Mouse (Mus musculus) CD4-positive, CD25-positive, alpha-beta regulatory T cell, adult 2 months (primary cell): ENCODE results near the gene Akap14.
A peak's percentile ranks its signal among the peaks of the same experiment; 100 is the strongest.
"Not testable (repeated sequence)": the region's sequence is repeated elsewhere in the genome, so short reads cannot be mapped to it uniquely, and the experiment has no call there.

Experiments
- DNase-seq: peaks from one replicate; pipeline ENCODE4 v3.0.0-alpha.2; 2012; ENCODE audit warnings: low read depth, low spot score

The Akap14 gene

DNA sequence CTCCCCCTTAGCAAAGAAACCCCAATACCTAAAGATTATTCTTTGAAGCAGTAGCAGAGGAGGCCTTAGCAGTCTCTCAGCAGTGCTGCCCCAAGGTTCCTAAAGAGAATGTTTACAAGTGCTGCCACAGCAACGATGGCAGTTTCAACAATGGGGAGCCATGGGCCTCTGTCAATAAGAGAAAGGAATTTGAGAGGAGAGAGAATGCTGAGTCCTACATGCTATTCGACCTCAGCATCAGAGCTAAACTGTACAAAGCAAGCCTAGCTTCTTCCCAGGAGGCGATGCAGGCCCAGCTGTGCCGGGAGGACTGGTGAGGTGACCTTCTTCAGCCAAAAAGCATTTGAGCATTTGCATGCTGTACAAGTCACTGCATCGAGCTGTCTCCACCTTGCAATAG, at the start of gene Akap14:
Akap14 (minus strand) TSS at position 101 of the 400 bp plus-strand sequence.
- DNase-seq, result no peak

DNA sequence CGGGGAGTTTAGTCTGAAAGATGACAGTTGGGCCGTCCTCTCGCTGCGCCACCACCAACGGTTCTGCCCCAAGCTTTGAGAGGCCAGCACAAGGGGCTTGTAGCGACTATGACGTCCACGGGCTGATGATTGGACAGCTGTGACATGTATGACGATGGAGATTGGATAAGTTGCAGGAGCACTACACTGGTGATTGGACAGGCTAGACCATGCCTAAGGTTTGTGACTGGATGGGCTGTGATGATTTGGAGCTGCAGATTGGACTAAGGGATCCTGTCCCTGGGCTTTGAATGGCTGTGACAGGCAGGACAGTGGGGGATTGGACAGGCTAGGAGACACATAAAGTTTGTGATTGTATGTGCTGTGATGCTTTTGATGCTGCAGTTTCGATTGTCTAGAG, 42.3 kb upstream of the Akap14 start, which contains the start of gene Gm9:
Gm9 (minus strand) TSS at position 101 of the 400 bp plus-strand sequence.
- DNase-seq, result no peak

DNA sequence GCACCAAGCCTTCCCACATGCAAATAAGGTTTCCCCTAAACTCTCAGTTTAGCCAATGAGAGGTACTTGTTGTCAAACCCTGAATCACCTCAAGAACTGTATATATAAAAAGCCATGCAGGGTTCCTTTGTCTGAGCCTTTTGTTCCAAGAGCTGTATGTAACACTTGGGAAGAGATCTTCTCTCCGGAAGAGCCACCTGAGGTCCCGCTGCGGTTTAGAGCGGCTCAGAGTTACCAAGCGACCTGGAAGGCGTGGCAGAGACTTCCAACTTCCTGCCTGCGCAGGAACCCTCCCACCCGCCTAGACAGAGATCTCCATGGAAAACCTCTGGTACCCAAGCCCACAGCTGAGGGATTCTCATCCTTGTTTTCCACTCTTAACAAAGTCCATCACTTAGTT, 30.0 kb upstream of the Akap14 start:
- no peak for DNase-seq

DNA sequence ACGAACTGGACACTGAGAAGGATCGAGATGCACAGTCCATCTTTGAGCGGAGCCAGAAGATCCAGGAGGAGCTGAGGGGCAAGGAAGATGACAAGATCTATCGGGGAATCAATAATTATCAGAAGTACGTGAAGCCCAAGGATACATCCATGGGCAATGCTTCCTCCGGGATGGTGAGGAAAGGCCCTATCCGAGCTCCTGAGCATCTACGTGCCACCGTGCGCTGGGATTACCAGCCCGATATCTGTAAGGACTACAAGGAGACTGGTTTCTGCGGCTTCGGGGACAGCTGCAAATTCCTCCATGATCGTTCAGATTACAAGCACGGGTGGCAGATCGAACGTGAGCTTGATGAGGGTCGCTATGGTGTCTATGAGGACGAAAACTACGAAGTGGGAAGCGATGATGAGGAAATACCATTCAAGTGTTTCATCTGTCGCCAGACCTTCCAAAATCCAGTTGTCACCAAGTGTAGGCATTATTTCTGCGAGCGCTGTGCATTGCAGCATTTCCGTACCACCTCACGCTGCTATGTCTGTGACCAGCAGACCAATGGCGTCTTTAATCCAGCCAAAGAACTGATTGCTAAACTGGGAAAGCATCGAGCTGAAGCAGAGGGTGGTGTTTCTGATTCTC, 23.2 kb upstream of the Akap14 start:
- peak; percentile 13 for DNase-seq

DNA sequence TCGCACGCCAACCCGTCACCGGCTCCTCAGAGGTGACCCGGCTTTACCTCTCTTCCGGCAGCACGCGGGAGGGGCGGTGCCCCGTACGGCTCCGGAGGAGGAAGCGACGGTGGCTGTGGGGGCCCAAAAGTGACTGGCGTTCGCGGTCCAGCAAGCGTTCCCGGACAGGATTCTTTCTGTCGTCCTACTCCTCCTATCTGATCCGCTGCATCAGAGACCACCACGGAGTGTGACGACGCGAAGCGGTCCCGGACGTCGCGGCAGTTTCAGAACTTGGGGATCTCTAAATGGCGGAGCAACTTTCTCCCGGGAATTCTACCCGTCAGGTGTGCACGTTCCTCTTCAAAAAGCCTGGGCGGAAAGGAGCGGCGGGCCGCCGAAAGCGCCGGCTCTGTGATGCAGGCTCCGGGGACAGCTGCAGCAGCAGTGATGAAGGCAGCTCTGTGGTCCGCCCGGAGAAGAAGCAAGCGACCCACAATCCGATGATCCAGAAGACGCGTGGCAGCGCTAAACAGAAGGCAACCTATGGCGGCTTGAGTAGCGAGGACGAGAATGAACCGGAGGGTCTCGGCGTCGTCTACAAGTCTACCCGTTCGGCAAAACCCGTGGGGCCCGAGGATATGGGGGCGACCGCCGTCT, 22.6 kb upstream of the Akap14 start, which contains the start of the genes Ndufa1 and Rnf113a1:
Ndufa1 (minus strand) TSS at position 59 of the 639 bp plus-strand sequence.
Rnf113a1 (plus strand) TSS at position 141 of the 639 bp plus-strand sequence.
- peak; percentile 87 for DNase-seq

DNA sequence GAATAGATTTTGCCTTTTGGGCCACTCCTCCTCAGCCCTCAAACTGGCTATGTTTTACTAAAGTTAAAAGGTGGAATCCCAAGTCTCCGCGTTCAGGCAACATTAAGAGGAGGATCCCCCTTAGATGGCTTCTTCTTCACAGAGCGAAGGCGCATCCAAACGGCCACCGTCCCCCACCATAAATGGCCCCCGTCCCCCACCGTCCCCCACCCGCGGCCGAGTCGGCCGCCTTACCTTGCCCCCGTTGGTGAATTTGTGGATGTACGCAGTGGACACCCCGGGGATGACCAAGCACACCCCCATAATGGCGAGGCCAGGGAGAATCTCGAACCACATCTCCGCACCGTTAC, 22.1 kb upstream of the Akap14 start:
- DNase-seq, result no peak

DNA sequence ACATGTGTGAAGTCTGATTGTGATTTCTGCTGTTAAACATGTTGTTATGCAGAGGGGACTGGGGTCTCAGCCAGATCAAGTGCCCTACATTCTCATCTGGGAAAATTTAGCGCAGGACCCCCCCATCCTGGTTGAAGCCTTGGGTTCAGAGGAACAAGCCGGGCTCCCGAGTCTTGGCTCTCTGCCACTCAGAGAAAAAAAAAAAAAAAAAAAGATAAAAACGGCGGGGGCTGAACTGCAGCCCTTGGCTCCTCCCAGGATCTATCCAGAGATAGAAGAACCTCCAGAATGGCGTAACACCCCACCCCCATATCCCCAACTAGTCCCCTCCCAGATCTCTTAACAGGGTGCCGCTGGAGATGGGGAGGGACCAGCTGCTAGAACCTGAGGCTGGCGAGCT, 15.8 kb upstream of the Akap14 start:
- not testable (repeated sequence) for DNase-seq

DNA sequence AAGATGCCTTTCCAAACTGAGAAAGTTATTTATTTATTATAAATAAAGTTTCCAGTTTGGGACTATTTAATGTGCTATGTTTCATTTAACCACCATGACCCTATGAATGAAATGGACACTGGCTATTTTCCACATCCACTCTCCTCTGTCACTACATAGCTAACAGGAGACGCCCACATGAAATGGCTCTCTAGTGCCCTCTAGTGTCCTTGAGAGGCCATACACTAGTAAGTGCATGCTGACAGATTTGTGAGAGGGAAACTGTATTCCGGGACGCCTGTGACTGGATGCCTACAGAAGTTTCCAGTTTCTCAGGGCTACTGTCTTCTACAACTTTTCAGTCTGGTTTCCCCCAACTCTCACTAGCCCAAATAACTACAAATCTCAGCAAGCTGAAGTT, 1.6 kb downstream of the Akap14 start:
- peak; percentile 79 for DNase-seq

DNA sequence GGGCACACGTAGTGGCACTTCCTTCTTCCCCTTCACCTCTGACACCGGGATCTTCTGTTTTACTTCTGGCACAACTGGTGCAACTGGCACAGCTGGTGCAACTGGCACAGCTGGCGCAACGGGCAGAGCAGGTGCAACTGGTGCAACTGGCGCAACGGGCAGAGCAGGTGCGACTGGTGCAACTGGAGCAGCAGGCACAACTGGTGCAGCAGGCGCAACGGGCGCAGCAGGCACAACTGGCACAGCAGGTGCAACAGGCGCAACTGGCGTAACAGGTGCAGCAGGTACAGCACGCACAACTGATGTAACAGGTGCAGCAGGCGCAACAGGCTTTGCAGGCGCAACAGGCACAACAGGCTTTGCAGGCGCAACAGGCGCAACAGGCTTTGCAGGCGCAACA, 5.5 kb downstream of the Akap14 start:
- no peak for DNase-seq

DNA sequence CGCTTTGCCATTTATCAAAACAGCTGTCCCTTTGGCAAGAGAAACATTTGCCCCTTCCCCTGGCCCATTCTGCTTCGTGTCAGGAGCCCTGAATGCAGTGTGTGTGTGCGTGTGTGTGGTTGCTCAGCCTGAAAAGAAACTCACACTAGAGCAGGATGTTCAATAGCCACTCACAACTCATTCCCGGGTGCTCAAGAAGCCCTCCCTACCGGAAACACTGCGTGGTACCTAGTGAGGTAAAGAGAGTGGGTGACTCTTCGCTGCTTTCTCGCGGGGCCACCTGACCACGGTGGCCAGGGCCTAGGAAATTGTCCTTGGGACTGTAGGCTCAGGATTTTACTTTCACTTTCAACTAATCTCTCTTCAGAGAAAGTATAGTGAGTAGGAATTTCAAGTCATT, 7.5 kb downstream of the Akap14 start:
- DNase-seq, result peak; percentile 23

DNA sequence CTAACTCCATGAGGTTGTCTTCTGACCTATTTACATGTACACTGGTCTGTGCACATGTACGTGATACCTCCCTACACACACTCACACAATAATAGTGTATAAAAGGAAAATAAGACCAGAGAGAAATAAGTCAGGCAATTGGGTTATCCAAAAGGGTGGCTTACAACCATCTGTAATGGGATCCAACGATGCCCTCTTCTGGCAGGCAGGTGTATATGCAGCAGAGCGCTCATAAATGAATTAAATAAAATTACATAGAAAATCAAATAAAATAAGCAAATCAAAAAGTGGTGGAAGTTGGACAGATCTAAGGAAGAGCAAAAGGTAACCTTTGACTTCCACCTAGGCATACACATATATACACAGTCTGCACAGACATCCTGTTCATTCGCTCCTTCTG, 10.8 kb downstream of the Akap14 start:
- DNase-seq, result peak; percentile 49

DNA sequence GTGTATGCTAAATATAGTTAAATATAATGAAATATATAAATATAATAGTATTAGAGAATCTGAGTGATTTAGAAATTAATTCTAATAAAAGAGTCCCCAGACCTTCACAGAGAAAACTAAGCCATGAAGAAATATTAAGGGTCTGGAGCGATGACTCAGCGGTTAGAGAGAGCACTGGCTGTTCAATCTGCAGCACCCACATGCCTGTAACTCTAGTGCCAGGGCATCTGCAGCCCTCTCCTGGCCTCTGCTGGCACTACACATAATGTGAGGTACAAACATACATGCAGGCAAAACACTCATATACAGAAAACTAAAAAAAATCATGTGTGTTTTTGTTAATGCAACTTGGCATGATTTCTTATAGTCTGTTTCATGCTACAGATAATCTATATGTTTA, 23.7 kb downstream of the Akap14 start:
- peak; percentile 56 for DNase-seq

DNA sequence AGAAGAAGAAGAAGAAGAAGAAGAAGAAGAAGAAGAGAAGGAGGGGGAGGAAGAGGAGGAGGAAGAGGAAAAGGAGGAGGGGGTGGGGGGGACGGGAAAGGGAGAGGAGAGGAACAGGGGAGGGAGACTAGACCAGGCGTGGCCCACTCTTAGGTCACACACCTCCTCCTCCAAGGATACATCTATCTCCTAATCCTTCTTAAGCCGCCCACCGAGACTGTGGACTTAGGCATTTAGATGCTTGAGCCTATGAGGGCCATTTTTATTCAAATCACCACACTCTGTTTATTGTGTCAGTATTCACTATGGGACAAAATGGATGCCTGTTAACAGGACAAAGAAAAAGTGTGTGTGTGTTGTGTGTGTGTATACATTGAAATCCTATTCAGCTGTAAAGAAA, 24.1 kb downstream of the Akap14 start:
- DNase-seq, result not testable (repeated sequence)

DNA sequence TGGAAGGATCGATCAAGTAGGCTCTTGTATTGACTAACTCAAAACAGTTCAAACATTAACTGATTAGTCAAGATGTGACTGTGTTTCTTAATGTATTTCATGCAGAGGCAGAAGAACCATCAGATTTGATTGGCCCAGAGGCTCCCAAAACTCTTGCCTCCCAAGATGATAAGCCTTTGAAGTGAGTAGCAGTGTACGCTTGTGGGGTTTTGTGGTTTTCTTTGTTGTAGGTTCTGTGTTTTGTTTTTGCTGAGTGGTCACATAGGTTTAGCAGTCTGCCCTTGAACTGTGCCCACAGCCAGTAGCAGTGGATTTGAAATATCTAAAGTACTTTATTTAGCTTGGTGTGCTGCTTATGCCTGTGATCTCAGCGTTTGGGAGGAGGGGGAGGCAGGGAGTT, 26.9 kb downstream of the Akap14 start:
- peak; percentile 34 for DNase-seq

DNA sequence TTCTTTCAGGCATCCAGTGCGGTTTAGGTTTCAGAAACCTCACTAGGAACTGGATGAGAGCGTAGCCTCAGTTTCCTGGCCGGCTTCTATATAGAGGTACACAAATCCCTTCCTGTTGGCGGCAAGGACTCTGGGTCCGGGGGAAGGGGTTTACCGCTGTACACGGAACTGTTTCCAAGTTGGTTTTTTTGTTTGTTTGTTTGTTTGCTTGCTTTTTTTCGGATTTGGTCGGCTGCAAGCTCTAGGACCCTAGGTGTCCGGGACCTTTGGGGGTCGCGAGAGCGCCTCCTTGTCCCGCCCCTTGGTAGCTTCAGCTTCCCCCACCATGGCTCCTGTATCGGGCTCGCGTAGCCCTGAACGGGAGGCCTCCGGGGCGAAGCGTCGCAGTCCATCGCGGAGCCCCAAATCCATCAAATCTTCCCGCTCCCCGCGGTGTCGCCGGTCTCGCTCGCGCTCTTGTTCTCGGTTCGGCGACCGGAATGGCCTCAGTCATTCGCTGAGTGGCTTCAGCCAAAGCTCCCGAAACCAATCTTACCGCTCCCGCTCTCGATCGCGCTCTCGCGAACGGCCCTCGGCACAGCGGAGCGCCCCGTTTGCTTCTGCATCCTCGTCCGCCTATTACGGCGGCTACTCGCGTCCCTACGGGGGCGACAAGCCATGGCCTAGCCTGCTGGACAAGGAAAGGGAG, 41.8 kb downstream of the Akap14 start, which contains the start of gene Nkap:
Nkap (plus strand) TSS at position 125 of the 688 bp plus-strand sequence.
- peak; percentile 87 for DNase-seq

DNA sequence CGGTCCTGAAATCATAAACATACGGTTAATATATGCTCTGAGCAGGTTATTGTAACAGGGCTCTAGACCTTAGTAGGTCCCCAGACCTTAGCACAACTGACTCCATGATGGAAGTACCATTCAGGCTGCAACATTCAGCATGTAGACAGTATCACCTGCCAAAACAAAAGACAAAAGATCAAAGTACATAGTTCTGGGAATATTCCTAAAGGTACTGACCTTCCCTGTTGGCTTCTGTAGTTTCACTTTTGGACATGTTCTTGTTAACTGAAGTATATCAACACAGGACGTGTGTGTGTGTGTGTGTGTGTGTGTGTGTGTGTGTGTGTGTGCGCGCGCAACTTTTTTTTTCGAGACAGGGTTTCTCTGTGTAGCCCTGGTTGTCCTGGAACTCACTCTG, 43.1 kb downstream of the Akap14 start:
- no peak for DNase-seq

DNA sequence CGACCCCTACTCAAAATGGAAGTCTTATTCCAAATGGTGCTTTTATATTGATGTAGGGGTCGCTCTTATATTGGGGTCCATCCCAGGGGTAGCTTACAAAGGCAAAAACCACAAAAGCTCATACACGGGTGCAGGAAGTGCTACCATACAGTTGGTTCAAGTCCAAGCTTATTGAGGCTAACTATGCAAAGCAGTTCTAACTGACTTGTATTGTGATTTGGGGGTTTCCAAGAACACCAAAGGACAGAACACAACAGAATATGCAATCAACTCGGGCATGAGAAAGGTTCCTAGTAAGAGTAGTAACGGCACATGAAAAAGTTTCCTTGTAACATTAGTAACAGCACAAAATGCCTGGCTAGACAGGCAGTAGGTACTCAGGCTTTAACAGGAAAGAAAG, 48.4 kb downstream of the Akap14 start:
- no peak for DNase-seq

DNA sequence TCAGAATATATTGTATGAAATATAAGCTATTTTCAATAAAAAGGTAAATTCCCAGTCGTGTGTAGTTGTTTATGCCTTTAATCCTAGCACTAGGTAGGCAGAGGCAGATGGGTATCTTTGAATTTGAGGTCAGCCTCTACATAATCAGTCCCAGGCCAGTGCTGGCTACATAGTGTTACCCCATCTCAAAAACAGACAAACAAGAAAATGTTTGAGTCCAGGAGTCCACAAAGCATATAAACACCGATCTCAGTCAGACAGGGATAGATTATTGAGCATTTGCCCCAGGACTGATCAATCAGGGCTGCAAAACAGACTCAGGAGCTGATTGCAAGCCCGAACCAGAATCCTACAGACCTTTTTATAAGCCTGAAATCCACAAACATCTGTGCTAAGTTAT, 49.1 kb downstream of the Akap14 start:
- DNase-seq, result no peak

DNA sequence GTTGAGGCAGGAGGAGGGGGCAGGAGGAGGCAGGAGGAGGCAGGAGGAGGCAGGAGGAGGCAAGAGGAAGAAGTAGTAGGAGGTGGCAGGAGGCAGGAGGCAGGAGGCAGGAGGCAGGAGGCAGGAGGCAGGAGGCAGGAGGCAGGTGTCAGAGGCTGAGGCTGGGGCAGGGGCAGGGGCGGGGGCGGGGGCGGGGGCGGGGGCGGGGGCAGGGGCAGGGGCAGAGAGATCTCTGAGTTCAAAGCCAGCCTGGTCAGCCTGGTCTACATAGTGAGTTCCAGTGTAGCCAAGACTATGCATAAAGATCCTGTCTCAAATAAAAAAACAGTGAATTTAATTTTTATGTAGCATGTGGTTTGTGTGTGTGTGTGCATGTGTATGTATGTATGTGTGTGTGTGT, 51.6 kb downstream of the Akap14 start:
- DNase-seq, result no peak

DNA sequence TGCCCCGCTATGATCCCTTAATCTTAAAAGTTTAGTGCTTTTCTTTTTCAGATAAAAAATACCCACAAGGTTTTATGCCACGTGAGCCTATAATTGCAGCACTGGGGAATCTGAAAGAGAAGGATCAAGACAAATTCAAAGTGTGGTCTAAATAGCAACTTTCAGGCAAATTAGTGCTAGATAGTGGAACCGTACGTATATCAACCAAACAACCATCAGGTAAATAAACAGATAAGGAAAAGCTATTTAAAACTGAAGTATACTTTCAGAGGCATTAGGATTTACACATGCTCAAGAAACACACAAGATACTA, 57.8 kb downstream of the Akap14 start:
- DNase-seq, result no peak

DNA sequence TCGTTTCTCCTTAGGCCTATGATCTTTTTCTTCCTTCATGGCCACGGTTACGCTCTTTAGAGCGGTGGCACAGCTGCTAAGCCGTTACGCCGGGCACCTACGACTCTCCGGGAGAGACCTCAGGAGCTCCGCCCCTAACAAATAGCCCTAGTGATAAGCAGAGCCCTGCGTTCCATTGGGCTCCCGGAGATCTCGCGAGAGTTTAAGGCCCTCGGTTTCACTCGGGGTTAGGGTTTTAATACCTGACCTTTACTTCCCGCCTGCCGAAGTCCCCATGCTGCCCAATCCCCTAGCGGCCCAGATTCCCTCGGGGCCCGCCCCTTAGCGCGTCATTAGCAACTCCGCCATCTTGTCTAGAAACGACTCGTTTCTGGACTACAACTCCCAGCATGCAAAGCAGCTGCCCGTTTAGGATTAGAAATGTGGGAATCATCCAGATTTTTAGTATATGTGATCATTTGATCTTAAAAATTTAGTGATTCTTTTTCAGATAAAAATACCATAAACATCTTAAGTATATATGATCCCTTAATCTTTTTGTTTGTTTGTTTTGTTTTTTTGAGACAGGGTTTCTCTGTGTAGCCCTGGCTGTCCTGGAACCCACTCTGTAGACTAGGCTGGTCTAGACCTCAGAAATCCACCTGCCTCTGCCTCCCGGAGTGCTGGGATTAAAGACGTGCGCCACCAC, 58.3 kb downstream of the Akap14 start, which contains the start of gene Upf3b:
Upf3b (minus strand) TSS at position 130 of the 688 bp plus-strand sequence.
- DNase-seq, result peak; percentile 96

DNA sequence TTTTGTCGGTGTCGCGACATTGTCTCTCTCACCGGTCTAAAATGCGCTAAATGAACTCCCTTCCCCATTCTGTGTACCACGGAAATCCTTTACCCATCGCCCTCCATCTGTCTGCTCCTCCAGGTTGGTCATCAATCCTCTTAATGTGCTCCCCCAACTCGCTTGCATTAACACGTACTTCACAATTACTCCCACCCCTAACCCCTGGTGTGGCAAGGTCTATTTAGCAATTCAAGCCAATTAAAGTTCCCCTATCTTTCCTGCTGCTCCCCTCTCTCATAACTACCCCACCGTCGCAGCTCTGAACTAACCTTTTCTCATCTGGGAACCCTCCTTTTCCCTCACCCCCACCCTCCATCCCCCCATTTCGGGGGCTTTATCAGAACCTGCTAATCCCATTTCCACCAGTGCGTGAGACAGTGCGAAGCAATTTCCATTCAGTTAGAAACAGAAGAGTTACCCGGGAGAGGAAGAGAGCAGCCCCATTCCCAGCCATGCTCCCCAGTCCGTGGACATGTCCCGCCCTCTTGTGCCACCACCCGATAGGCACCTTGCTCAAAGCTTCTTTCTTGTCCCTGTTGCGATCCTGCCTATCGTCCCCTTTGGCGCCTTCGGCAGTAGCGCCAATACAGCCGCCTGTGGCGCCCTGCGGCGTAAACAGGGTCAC, 59.0 kb downstream of the Akap14 start:
- no peak for DNase-seq
